Mouse (Mus musculus) midbrain, embryonic 16.5 days (tissue): ENCODE results near the gene Eef2. TPM values are rescaled to one million over a fixed set of nuclear protein-coding genes. Genes with fewer than 3 reads are reported as not detected.

Experiments
- ATAC-seq: fragments of 200-750 bp; cut with Nextera tagmentation; 2 replicates; pipeline ENCODE4 v1.8.0; 2017; ENCODE audit warnings: moderate TSS enrichment
- H3K27ac ChIP-seq: fragments of 300-500 bp; sonication (generic); 2 replicates; pipeline ENCODE4 v1.5.1; 2014; ENCODE audit warnings: mild to moderate bottlenecking, low read length, mixed read lengths
- H3K27me3 ChIP-seq: fragments of 300-500 bp; sonication (generic); 2 replicates; pipeline ENCODE4 v1.6.1; 2014; ENCODE audit warnings: low read depth, low read length, mixed read lengths; ENCODE audit not compliant: control insufficient read depth, insufficient read depth
- H3K36me3 ChIP-seq: fragments of 300-500 bp; sonication (generic); 2 replicates; pipeline ENCODE4 v1.6.1; 2014; ENCODE audit warnings: mild to moderate bottlenecking, low read length, moderate library complexity, mixed read lengths; ENCODE audit not compliant: control insufficient read depth, insufficient read depth
- H3K4me1 ChIP-seq: fragments of 300-500 bp; sonication (generic); 2 replicates; pipeline ENCODE4 v1.6.1; 2014; ENCODE audit warnings: mild to moderate bottlenecking, low read length, mixed read lengths; ENCODE audit not compliant: control insufficient read depth, insufficient read depth
- H3K4me2 ChIP-seq: fragments of 300-500 bp; sonication (generic); 2 replicates; pipeline ENCODE4 v1.6.1; 2014; ENCODE audit warnings: mild to moderate bottlenecking, low read length, mixed read lengths
- H3K4me3 ChIP-seq: fragments of 300-500 bp; sonication (generic); 2 replicates; pipeline ENCODE4 v1.5.1; 2014; ENCODE audit warnings: low read depth, mild to moderate bottlenecking, low read length, moderate library complexity, mixed read lengths
- H3K9ac ChIP-seq: fragments of 300-500 bp; sonication (generic); 2 replicates; pipeline ENCODE4 v1.6.1; 2014; ENCODE audit warnings: low read depth, low read length, mixed read lengths
- H3K9me3 ChIP-seq: fragments of 300-500 bp; sonication (generic); replicated peaks from 2 replicates; pipeline ENCODE4 v1.6.1; 2014; ENCODE audit warnings: mild to moderate bottlenecking, low read length, mixed read lengths; ENCODE audit not compliant: control insufficient read depth, poor library complexity, severe bottlenecking
- WGBS: fragments of 180-500 bp; shearing (Covaris S2); extraction: QIAGEN DNeasy Blood & Tissue Kit; methylation state at CpG from one replicate; pipeline ENCODE4 v1.1.7; 2014; 5-methylcytosine and 5-hydroxymethylcytosine counted together
- polyA plus RNA-seq: library from polyadenylated mRNA; unstranded; fragments of >200 nt; fragmentation: Nextera tagmentation; extraction: Ambion mirVana; gene quantifications from 2 replicates; pipeline ENCODE4 v1.2.1, GENCODE M21; 2015

Eef2 gene
- polyA plus RNA-seq, 1 experiment from 2014 or later: 535 TPM

DNA sequence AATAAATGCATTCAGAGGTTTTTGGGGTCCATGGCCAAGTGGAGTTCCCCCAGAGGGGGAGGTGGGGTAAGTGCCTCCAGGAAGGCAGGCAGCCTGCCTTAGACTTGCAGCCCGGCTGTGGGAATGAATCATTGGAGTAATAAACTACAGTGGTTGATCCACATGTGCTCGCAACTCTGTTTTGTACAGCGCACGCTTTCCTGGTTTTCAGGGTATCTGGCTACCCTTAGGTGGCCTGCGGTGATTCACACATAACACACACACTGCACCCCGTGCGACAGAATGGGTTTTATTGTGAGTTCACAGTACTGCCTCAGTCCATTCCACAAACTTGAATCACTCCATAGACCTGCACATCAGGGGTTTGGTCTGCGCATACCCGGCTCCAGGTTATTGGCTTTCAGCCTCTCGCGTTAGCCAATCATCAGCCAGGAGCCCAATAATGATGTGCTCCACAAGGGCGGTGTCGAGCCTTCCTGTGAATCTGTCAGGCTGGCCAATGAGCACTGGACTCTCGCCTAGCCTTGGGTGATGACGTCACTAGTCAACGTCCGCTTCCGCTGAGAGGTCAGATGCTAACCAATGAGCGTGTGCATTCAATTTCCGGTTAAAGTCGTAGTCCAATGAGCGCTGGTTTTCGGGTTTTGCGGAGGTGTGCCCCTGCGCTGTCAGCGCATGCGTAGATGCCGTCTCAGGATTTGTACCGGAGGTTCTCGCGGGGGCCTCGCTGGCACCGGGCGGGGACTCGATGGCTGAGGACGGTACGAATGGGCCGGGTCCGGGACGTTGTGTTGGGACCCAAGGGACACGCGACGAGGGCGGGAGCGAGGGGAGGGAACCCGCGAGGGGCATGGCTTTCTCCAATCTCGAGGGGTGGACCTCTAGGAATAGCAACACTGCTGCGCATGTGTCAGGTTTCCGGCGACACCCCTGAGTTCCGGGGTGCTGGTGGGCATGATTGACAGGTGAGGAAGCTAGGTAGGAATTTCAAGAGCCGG is 6.2 kb downstream of the Eef2 start, which contains the start of gene Dapk3:
Gene Dapk3 (plus strand): TSS at position 670 of the 998 bp plus-strand sequence.
- WGBS: 6% methylated on average over 51 of the region's 53 CpGs

DNA sequence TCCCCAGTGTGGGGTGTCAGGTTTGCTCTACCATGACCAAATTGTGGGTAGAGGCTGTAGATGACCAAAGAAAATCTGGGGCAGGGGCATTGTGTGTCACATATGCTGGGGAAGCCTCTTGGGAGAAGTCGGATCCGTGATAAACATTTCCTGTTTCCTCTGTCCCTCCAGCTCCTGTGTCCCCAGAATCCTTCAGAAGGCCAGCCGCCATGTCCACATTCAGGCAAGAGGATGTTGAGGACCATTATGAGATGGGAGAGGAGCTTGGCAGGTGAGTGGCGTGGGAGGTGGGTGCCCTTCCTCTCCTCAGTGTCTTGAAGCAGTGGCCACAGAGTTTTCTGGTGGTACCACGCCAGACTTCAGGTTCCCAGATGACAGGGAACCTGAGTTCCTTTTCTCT is 7.4 kb downstream of the Eef2 start, which contains the start of gene 4930442H23Rik:
Gene 4930442H23Rik (minus strand): TSS at position 45 of the 400 bp plus-strand sequence.
- WGBS: 89% methylated on average over 5 of the region's 5 CpGs
- Histone ChIP-seq H3K4me2 (peak within 1 kb of the TSS; percentile 64), H3K4me3 (peak within 1 kb of the TSS; percentile 51), H3K27me3 (no peaks in the 10 kb centered on the region), H3K36me3 (peaks cover 41% of the 10 kb centered on the region), H3K9me3 (no peaks in the 10 kb centered on the region), H3K4me1 (peaks cover 8% of the 10 kb centered on the region), H3K27ac (peak within 1 kb of the TSS; percentile 88), H3K9ac (peak within 1 kb of the TSS; percentile 72)
- no peak for ATAC-seq

More for the DNA sequence above, 6.2 kb downstream of the Eef2 start, which contains the start of gene Dapk3:
- Histone ChIP-seq H3K27me3 (no peaks in the 10 kb centered on the region), H3K9ac (peak within 1 kb of the TSS; percentile 72), H3K4me1 (peaks cover 18% of the 10 kb centered on the region), H3K36me3 (peaks cover 49% of the 10 kb centered on the region), H3K4me3 (peak within 1 kb of the TSS; percentile 51), H3K27ac (peak within 1 kb of the TSS; percentile 88), H3K9me3 (no peaks in the 10 kb centered on the region), H3K4me2 (peak within 1 kb of the TSS; percentile 64)
- ATAC-seq: peak; percentile 94

DNA sequence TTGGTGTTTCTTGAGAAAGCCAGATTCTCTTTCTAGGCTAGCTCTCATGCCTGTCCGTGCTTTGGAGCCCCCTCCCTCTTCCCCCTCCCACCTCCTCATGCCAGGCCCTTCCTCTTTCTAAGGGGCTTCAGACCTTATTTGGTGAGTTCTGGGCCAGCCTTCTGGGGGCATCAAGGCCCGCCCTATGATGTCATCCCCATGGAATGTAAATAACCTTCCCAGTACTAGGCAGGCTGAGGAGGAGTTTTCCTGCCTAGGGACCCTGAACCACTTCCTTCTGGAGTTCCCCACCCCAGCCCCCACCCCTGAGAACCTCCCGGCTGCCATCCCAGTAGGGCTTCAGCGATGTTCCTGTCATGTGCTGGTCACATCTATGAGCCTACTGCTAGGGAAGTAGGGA is 8.3 kb downstream of the Eef2 start:
- 75% methylated on average over 4 of the region's 4 CpGs for WGBS
- H3K4me3 ChIP-seq: no peak overlapping the region
- H3K4me2 ChIP-seq: no peak overlapping the region
- peaks cover 8% of the 10 kb centered on the region for H3K4me1 ChIP-seq
- H3K9me3 ChIP-seq: no peaks in the 10 kb centered on the region
- no peak overlapping the region for H3K9ac ChIP-seq
- no peaks in the 10 kb centered on the region for H3K27me3 ChIP-seq
- H3K27ac ChIP-seq: no peak overlapping the region
- H3K36me3 ChIP-seq: peaks cover 33% of the 10 kb centered on the region
- no peak for ATAC-seq

DNA sequence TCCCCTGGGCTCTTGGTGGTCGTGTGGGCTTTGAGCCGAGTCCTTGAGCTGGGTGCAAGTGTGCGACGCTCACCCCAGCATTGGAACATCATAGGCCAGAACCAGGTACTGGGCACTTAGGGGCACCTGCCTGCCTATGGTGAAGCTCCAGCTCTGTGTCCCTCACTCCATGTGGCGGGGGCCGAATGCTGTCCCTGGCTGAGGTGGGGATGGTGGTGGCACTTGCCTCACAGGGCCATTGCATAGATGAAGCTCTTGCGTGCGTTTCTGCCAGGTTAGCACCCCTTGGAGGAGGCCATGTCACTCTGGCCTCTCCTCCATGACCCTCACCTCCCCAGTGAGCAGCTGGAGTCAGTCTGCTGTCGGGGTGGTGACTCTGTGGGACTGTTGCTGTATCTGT is 10.7 kb downstream of the Eef2 start:
- Histone ChIP-seq H3K9me3 (no peaks in the 10 kb centered on the region), H3K27ac (no peak overlapping the region), H3K4me3 (no peak overlapping the region), H3K9ac (no peak overlapping the region), H3K36me3 (peaks cover 24% of the 10 kb centered on the region), H3K4me2 (no peak overlapping the region), H3K27me3 (no peaks in the 10 kb centered on the region), H3K4me1 (peaks cover 15% of the 10 kb centered on the region)
- ATAC-seq: no peak
- 92% methylated on average over 9 of the region's 9 CpGs for WGBS

DNA sequence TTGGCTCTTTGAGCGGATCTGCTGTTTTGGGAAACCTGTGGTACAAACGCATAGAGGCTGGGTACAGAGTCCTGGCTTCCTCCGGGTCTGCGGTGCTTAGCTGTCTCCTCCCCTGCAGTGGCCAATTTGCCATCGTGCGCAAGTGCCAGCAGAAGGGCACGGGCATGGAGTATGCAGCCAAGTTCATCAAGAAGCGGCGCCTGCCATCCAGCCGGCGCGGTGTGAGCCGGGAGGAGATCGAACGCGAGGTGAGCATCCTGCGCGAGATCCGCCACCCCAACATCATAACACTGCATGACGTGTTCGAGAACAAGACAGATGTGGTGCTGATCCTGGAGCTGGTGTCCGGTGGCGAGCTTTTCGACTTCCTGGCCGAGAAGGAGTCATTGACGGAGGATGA is 13.4 kb downstream of the Eef2 start:
- 81% methylated on average over 26 of the region's 26 CpGs for WGBS
- Histone ChIP-seq H3K4me3 (no peak overlapping the region), H3K27me3 (peaks cover 3% of the 10 kb centered on the region; the same call in 1 of the 2 replicates), H3K36me3 (peaks cover 19% of the 10 kb centered on the region), H3K4me2 (no peak overlapping the region), H3K9me3 (no peaks in the 10 kb centered on the region), H3K4me1 (peaks cover 21% of the 10 kb centered on the region), H3K27ac (no peak overlapping the region), H3K9ac (no peak overlapping the region)
- ATAC-seq: no peak

DNA sequence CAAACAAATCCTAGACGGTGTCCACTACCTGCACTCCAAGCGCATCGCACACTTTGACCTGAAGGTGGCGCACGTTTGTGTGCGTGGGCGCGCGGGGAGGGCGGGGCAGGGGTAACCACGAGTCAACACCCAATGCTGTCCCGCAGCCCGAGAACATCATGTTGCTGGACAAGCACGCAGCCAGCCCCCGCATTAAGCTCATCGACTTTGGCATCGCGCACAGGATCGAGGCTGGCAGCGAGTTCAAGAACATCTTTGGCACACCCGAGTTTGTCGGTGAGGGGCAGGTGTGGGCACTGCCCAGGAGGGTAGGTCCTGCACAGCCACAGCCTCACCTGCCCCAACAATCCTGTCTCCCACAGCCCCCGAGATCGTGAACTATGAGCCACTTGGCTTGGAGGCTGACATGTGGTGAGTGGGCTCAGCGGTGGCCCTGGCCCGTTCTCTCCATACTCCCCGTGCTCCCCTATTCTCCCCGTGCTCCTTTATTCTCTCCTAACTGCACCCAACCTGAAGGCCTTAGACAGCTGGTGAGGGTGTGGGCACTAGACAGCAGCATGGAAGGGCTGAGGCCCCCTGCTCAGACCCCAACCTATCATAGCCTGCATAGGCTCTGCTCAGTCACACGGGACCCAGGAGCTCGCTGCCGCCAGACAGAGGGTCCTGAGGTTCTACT is 13.9 kb downstream of the Eef2 start:
- 71% methylated on average over 31 of the region's 31 CpGs for WGBS
- H3K4me3 ChIP-seq: no peak overlapping the region
- no peak for ATAC-seq

DNA sequence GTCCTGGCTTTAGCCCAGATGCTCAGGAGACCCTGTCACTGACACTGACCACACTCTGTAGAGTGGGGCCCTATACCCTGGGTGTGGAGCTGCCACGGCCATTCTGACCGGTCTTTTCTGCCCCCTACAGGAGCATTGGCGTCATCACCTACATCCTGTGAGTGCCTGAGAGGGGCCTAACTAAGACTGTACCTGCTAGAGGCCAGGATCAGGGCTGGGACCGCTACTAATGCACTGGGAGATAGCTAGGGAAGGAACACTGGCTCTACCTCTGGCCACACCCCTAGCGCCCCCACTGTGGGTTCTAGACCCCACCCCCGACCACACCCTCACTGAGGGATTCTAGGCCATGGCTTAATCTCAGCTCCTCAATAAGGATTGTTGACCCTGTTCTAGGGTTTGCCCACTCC is 14.5 kb downstream of the Eef2 start:
- H3K9ac ChIP-seq: no peak overlapping the region
- no peaks in the 10 kb centered on the region for H3K9me3 ChIP-seq
- peaks cover 21% of the 10 kb centered on the region for H3K4me1 ChIP-seq
- H3K4me2 ChIP-seq: no peak overlapping the region
- no peak overlapping the region for H3K4me3 ChIP-seq
- 66% methylated on average over 6 of the region's 6 CpGs for WGBS
- no peak overlapping the region for H3K27ac ChIP-seq
- peaks cover 12% of the 10 kb centered on the region for H3K27me3 ChIP-seq
- H3K36me3 ChIP-seq: peaks cover 19% of the 10 kb centered on the region
- ATAC-seq: no peak

More for the DNA sequence above, 13.9 kb downstream of the Eef2 start:
- H3K9ac ChIP-seq: no peak overlapping the region
- peaks cover 21% of the 10 kb centered on the region for H3K4me1 ChIP-seq
- H3K27me3 ChIP-seq: peaks cover 7% of the 10 kb centered on the region; the same call in 1 of the 2 replicates
- peaks cover 19% of the 10 kb centered on the region for H3K36me3 ChIP-seq
- no peaks in the 10 kb centered on the region for H3K9me3 ChIP-seq
- no peak overlapping the region for H3K27ac ChIP-seq
- H3K4me2 ChIP-seq: no peak overlapping the region

DNA sequence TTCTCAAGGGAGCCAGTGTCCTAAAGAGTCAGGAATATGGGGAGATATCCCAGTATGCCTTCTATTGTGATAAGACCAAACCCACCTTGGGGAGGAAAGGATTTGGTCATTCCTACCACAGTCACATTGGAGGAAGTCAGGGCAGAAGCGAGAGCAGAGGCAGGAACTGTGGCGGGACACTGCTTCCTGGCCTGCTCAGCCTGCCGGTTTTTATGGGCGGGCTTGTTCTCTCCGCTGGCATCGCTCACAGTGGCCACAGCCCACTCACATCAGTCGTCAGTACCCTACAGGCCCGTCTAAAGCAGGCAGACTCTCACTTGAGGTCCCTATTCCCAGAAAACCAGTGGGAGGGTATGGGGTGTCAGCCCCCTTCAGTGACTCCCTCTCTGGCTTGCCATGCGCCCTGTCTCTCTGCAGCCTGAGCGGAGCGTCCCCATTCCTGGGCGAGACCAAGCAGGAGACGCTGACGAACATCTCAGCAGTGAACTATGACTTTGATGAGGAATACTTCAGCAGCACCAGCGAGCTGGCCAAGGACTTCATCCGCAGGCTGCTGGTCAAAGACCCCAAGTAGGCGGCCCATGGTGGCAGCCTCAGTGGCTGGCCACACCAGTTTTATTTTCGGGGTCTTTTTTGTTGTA is 15.0 kb downstream of the Eef2 start:
- Histone ChIP-seq H3K36me3 (peaks cover 19% of the 10 kb centered on the region), H3K4me2 (no peak overlapping the region), H3K27me3 (peaks cover 16% of the 10 kb centered on the region), H3K9ac (0 out of 2 replicates have a peak overlapping the region, but pooled peaks have one; percentile 6), H3K27ac (peak overlapping the region; percentile 96; the same call in 1 of the 2 replicates), H3K4me3 (no peak overlapping the region), H3K9me3 (no peaks in the 10 kb centered on the region), H3K4me1 (peaks cover 21% of the 10 kb centered on the region)
- ATAC-seq: no peak
- WGBS: 90% methylated on average over 18 of the region's 18 CpGs
